Mouse (Mus musculus) MEL (cell line): ENCODE data around the gene Arhgap45. TPM values are rescaled to one million over a fixed set of nuclear protein-coding genes. Genes with fewer than 3 reads are reported as not detected.

Source experiments
- DNase-seq: peaks from one replicate; pipeline ENCODE4 v3.0.0; 2011; ENCODE audit warnings: low read depth, low spot score
- H3K27ac ChIP-seq: 2 replicates; pipeline ENCODE4 v1.5.1; 2012; ENCODE audit warnings: low read depth, mild to moderate bottlenecking, control low read depth, low read length, moderate library complexity; ENCODE audit not compliant: control insufficient read depth
- H3K27me3 ChIP-seq, 2 experiments: fragments of 150-350 bp in 1 of 2; sonication (generic) in 1 of 2; 2 replicates each; pipeline ENCODE4 v1.6.1; 2012; ENCODE audit warnings: low read length in 2 of 2, mild to moderate bottlenecking in 2 of 2, improper control_type of control experiment in 1 of 2, moderate library complexity in 1 of 2; ENCODE audit not compliant: insufficient read depth in 2 of 2, control insufficient read depth in 1 of 2
- H3K36me3 ChIP-seq, 2 experiments: 2 replicates each; pipeline ENCODE4 v1.6.1; 2012 to 2014; ENCODE audit warnings: low read length in 2 of 2, improper control_type of control experiment in 1 of 2, inconsistent platforms in 1 of 2, mild to moderate bottlenecking in 1 of 2; ENCODE audit not compliant: insufficient read depth in 2 of 2, control insufficient read depth in 1 of 2
- H3K4me1 ChIP-seq, 2 experiments: fragments of 150-350 bp in 1 of 2; sonication (generic) in 1 of 2; 2 replicates each; pipeline ENCODE4 v1.6.1; 2012; ENCODE audit warnings: low read length in 2 of 2, improper control_type of control experiment in 1 of 2, mild to moderate bottlenecking in 1 of 2; ENCODE audit not compliant: insufficient read depth in 2 of 2, control insufficient read depth in 1 of 2
- H3K4me3 ChIP-seq, 2 experiments: fragments of 150-350 bp in 1 of 2; sonication (generic) in 1 of 2; 2 replicates each; pipeline ENCODE4 v1.5.1; 2012; ENCODE audit warnings: low read depth in 2 of 2, low read length in 2 of 2, mild to moderate bottlenecking in 2 of 2, moderate library complexity in 2 of 2, control low read depth in 1 of 2, improper control_type of control experiment in 1 of 2; ENCODE audit not compliant: control insufficient read depth in 1 of 2, insufficient read depth in 1 of 2
- H3K79me2 ChIP-seq: 2 replicates; pipeline ENCODE4 v1.6.1; 2012; ENCODE audit warnings: mild to moderate bottlenecking, low read length, moderate library complexity; ENCODE audit not compliant: control insufficient read depth, poor library complexity, insufficient read depth
- H3K9ac ChIP-seq: 2 replicates; pipeline ENCODE4 v1.6.1; 2012; ENCODE audit warnings: low read depth, mild to moderate bottlenecking, control low read depth, low read length, moderate library complexity; ENCODE audit not compliant: control insufficient read depth, poor library complexity, severe bottlenecking
- H3K9me3 ChIP-seq: fragments of 150-350 bp; sonication (generic); replicated peaks from 2 replicates; pipeline ENCODE4 v1.6.1; 2012; ENCODE audit warnings: mild to moderate bottlenecking, low read length, improper control_type of control experiment, moderate library complexity; ENCODE audit not compliant: insufficient read depth
- CHD2 ChIP-seq: IDR thresholded peaks from 2 replicates; pipeline ENCODE4 v1.6.1; 2011; ENCODE audit warnings: low read length, improper control_type of control experiment
- CTCF ChIP-seq, 3 experiments: IDR thresholded peaks in 2 of 3; conservative IDR thresholded peaks in 1 of 3; 2 replicates each; pipeline ENCODE4 v1.5.1; 2011 to 2012; ENCODE audit warnings: low read length in 3 of 3, low read depth in 2 of 3, mild to moderate bottlenecking in 2 of 3, improper control_type of control experiment in 1 of 3, inconsistent platforms in 1 of 3, mixed read lengths in 1 of 3, moderate library complexity in 1 of 3; ENCODE audit not compliant: control insufficient read depth in 1 of 3, insufficient read depth in 1 of 3, poor library complexity in 1 of 3, severe bottlenecking in 1 of 3
- ELF1 ChIP-seq: IDR thresholded peaks from 2 replicates; pipeline ENCODE4 v1.6.1; 2014; ENCODE audit warnings: low read depth, mild to moderate bottlenecking, inconsistent platforms, low read length, improper control_type of control experiment, moderate library complexity
- EP300 ChIP-seq, 2 experiments: IDR thresholded peaks; 2 replicates each; pipeline ENCODE4 v1.6.1; 2011; ENCODE audit warnings: improper control_type of control experiment in 2 of 2, low read length in 2 of 2, low read depth in 1 of 2, mild to moderate bottlenecking in 1 of 2
- ETS1 ChIP-seq: IDR thresholded peaks from 2 replicates; pipeline ENCODE4 v1.6.1; 2012; ENCODE audit warnings: low read depth, mild to moderate bottlenecking, inconsistent platforms, low read length, improper control_type of control experiment, moderate library complexity
- GABPA ChIP-seq: IDR thresholded peaks from 2 replicates; pipeline ENCODE4 v1.6.1; 2012; ENCODE audit warnings: low read depth, mild to moderate bottlenecking, inconsistent platforms, low read length, improper control_type of control experiment, moderate library complexity
- KAT2A ChIP-seq: conservative IDR thresholded peaks from 2 replicates; pipeline ENCODE4 v1.6.1; 2012; ENCODE audit warnings: low read depth, low read length, improper control_type of control experiment, inconsistent platforms
- MAFK ChIP-seq: IDR thresholded peaks from 2 replicates; pipeline ENCODE4 v1.6.1; 2011; ENCODE audit warnings: low read depth, mild to moderate bottlenecking, low read length, improper control_type of control experiment, borderline replicate concordance
- MAZ ChIP-seq: IDR thresholded peaks from 2 replicates; pipeline ENCODE4 v1.6.1; 2012; ENCODE audit warnings: low read depth, mild to moderate bottlenecking, inconsistent platforms, low read length, improper control_type of control experiment
- MEF2A ChIP-seq: IDR thresholded peaks from 2 replicates; pipeline ENCODE4 v1.6.1; 2014; ENCODE audit warnings: low read depth, mild to moderate bottlenecking, inconsistent platforms, low read length, improper control_type of control experiment; ENCODE audit not compliant: poor library complexity, insufficient replicate concordance, severe bottlenecking; ENCODE audit errors: extremely low read depth
- MXI1 ChIP-seq: IDR thresholded peaks from 2 replicates; pipeline ENCODE4 v1.6.1; 2011; ENCODE audit warnings: mild to moderate bottlenecking, low read depth, low read length, improper control_type of control experiment
- MYC ChIP-seq: IDR thresholded peaks from 2 replicates; pipeline ENCODE4 v1.6.1; 2011; ENCODE audit warnings: low read depth, mild to moderate bottlenecking, low read length, improper control_type of control experiment, moderate library complexity
- NRF1 ChIP-seq: IDR thresholded peaks from 2 replicates; pipeline ENCODE4 v1.6.1; 2014; ENCODE audit warnings: low read depth, mild to moderate bottlenecking, inconsistent platforms, low read length, improper control_type of control experiment, moderate library complexity; ENCODE audit not compliant: poor library complexity, insufficient read depth, severe bottlenecking
- POLR2AphosphoS5 ChIP-seq: IDR thresholded peaks from 2 replicates; pipeline ENCODE4 v1.6.1; 2012; ENCODE audit warnings: low read depth, borderline replicate concordance, mild to moderate bottlenecking, inconsistent platforms, low read length, moderate library complexity, mixed read lengths
- RAD21 ChIP-seq: IDR thresholded peaks from 2 replicates; pipeline ENCODE4 v1.6.1; 2011; ENCODE audit warnings: mild to moderate bottlenecking, low read depth, low read length, improper control_type of control experiment
- SIN3A ChIP-seq: IDR thresholded peaks from 2 replicates; pipeline ENCODE4 v1.6.1; 2012; ENCODE audit warnings: low read length, improper control_type of control experiment, inconsistent platforms
- SMC3 ChIP-seq: IDR thresholded peaks from 2 replicates; pipeline ENCODE4 v1.6.1; 2011; ENCODE audit warnings: low read depth, low read length, improper control_type of control experiment
- TAL1 ChIP-seq: IDR thresholded peaks from 2 replicates; pipeline ENCODE4 v1.6.1; 2012; ENCODE audit warnings: mild to moderate bottlenecking, inconsistent platforms, low read length, moderate library complexity, mixed read lengths
- TCF12 ChIP-seq: IDR thresholded peaks from 2 replicates; pipeline ENCODE4 v1.6.1; 2014; ENCODE audit warnings: low read depth, mild to moderate bottlenecking, inconsistent platforms, low read length, improper control_type of control experiment, moderate library complexity
- UBTF ChIP-seq: IDR thresholded peaks from 2 replicates; pipeline ENCODE4 v1.6.1; 2012; ENCODE audit warnings: low read depth, mild to moderate bottlenecking, inconsistent platforms, low read length, improper control_type of control experiment, moderate library complexity, borderline replicate concordance; ENCODE audit not compliant: insufficient read depth
- USF1 ChIP-seq: IDR thresholded peaks from 2 replicates; pipeline ENCODE4 v1.6.1; 2014; ENCODE audit warnings: low read depth, mild to moderate bottlenecking, inconsistent platforms, low read length, improper control_type of control experiment, moderate library complexity
- USF2 ChIP-seq, 2 experiments: IDR thresholded peaks; 2 replicates each; pipeline ENCODE4 v1.6.1; 2011 to 2012; ENCODE audit warnings: improper control_type of control experiment in 2 of 2, low read length in 2 of 2, borderline replicate concordance in 1 of 2, inconsistent platforms in 1 of 2, low read depth in 1 of 2, mild to moderate bottlenecking in 1 of 2; ENCODE audit not compliant: insufficient read depth in 1 of 2
- ZC3H11A ChIP-seq: IDR thresholded peaks from 2 replicates; pipeline ENCODE4 v1.6.1; 2012; ENCODE audit warnings: low read depth, mild to moderate bottlenecking, inconsistent platforms, low read length, improper control_type of control experiment
- ZKSCAN1 ChIP-seq: IDR thresholded peaks from 2 replicates; pipeline ENCODE4 v1.6.1; 2012; ENCODE audit warnings: low read depth, mild to moderate bottlenecking, inconsistent platforms, low read length, improper control_type of control experiment, moderate library complexity
- ZNF384 ChIP-seq: IDR thresholded peaks from 2 replicates; pipeline ENCODE4 v1.6.1; 2012; ENCODE audit warnings: low read depth, mild to moderate bottlenecking, inconsistent platforms, low read length, improper control_type of control experiment
- polyA plus RNA-seq, 2 experiments: library from polyadenylated mRNA; stranded (reverse) in 1 of 2; unstranded in 1 of 2; fragments of >175 nt in 1 of 2; fragments of >200 nt in 1 of 2; gene quantifications; 2 replicates each; pipeline versions ENCODE4 v1.2.1 to v1.2.4; 2012; ENCODE audit warnings: low replicate concordance in 2 of 2, low read depth in 1 of 2; ENCODE audit not compliant: insufficient read length in 2 of 2, insufficient read depth in 1 of 2, missing spikeins in 1 of 2
- total RNA-seq: library from RNA; depleted of rRNA; stranded (reverse); fragments of 300-350 nt; gene quantifications from 2 replicates; pipeline ENCODE4 v1.2.3, GENCODE M21; 2012

Arhgap45 gene
- total and polyA plus RNA-seq, 3 experiments: 26.2 to 53.6 TPM; not detected in 1

- no peaks in the 10 kb centered on the region for H3K27me3 ChIP-seq
- no peak for DNase-seq
- TF ChIP-seq MYC (no peak), UBTF (no peak), ETS1 (no peak), MEF2A (no peak), RAD21 (peak; percentile 54), ZC3H11A (no peak), MAZ (no peak), MAFK (no peak), SIN3A (no peak), MXI1 (no peak), ZKSCAN1 (no peak), USF2 (IDR thresholded peaks at IDR 0.05; ENCODE audit: borderline replicate concordance in 1 of 2, insufficient read depth in 1 of 2, low read depth in 1 of 2, low read length in 2 of 2) (no peak), GABPA (no peak), POLR2AphosphoS5 (no peak), USF1 (no peak), ZNF384 (no peak), EP300 (IDR thresholded peaks at IDR 0.05; ENCODE audit: low read depth in 1 of 2, low read length in 2 of 2) (no peak), NRF1 (no peak), CHD2 (no peak), CTCF (IDR thresholded peaks at IDR 0.05 in 2 of 3, conservative IDR thresholded peaks at IDR 0.05 in 1 of 3; ENCODE audit: control insufficient read depth in 1 of 3, insufficient read depth in 1 of 3, low read depth in 2 of 3, low read length in 3 of 3, poor library complexity in 1 of 3, severe bottlenecking in 1 of 3) (peak; percentile 39 to 65 (median 59); a peak in 5 of 6 replicates), TCF12 (no peak), TAL1 (no peak), KAT2A (no peak), SMC3 (peak; percentile 36), ELF1 (no peak)
- H3K79me2 ChIP-seq: peaks cover under 1% of the 10 kb centered on the region; the same call in 1 of the 2 replicates
- H3K27ac ChIP-seq: no peak overlapping the region
- H3K4me3 ChIP-seq: no peak overlapping the region
- peaks cover 0 to 16% of the 10 kb centered on the region in 2 experiments; a peak in 2 of 4 replicates for H3K36me3 ChIP-seq
- H3K4me1 ChIP-seq: peaks cover 14 to 28% of the 10 kb centered on the region in 2 experiments
- H3K9ac ChIP-seq: no peak overlapping the region
- H3K9me3 ChIP-seq: no peaks in the 10 kb centered on the region
Observed at GRCm38 (mm10) chr10:79991548-79991947, 24.9 kb upstream of the Arhgap45 start.
